Mouse (Mus musculus): ENCODE data around the gene Prps1l1.

Prps1l1 gene

DNA sequence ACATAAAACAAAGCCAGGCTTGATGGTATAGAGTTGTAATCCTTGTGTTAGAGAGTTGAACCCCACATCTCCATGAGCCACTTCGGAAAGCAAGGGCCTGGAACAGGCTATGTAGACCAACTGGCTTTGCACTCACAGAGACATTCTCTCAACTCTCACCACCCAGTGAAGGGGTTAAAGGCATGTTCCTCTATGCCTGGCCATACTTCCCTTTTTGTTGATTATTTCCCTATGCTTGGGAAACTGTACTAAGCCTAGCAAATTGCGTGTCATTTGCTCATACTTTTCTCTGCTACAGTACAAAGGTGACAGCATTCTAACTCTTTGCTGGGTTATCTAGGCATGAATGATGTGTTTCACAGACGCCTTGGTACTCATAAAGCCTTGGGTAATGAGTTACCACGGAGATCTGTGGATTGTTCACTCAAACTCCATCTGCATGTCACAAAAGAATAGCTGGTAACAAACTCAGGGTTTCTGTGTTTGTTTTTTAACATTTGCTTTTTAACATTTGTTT, 41.4 kb downstream of the Prps1l1 start:
- DNase-seq (ENCODE audit: low read depth): no peak

DNA sequence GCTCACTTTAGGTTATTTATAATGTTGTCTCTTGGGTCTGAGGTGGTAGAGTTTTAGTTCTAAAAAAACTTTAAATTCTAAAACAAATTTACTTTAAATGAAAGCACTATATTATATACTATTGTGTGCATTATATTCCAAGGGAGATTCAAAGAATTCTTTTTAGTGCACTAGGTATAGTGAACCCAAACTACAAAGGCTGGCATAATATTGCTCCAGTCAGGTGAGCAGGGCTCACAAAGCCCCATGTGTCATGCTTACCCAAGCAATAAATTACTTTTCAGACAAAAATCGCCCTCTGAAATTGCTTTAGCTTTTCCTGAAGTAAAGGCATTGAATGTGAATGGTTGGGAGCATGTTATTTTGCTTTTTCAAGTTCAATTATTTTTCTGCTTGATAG, 43.0 kb downstream of the Prps1l1 start:
- no peak for DNase-seq (ENCODE audit: low read depth)

Measured in naive thymus-derived CD4-positive, alpha-beta T cell, adult 2 months (primary cell).